21 mouse cellular contexts compared by ENCODE assay signal in genomic region chr13:30716611-30717010, GRCm38 (mm10). TPM values are rescaled to one million over a fixed set of nuclear protein-coding genes. Genes with fewer than 3 reads are reported as not detected.
"Had no signal": no experiment of that assay in that cellular context is flagged by ENCODE, and none has a peak within 500 bp of the region (broad histone marks: within the 10 kb centered on the region; RNA-seq: fewer than 3 reads in every experiment).

No protein-coding gene starts in this region.

- H3K36me3 ChIP-seq: kidney, embryonic 15.5 days; limb, embryonic 10.5 days; limb, embryonic 13.5 days; liver, embryonic 13.5 days had no signal

- H3K4me2 ChIP-seq: kidney, embryonic 15.5 days; limb, embryonic 13.5 days; liver, embryonic 13.5 days; lung, embryonic 14.5 days; midbrain, embryonic 11.5 days; neural tube, embryonic 13.5 days had no signal

- H3K27me3 ChIP-seq: kidney, embryonic 15.5 days; limb, embryonic 13.5 days; liver, embryonic 13.5 days; neural tube, embryonic 13.5 days had no signal

- H3K27ac ChIP-seq: kidney, embryonic 15.5 days; left cerebral cortex, adult 2 months; limb, embryonic 10.5 days; limb, embryonic 13.5 days; liver, embryonic 13.5 days; neural tube, embryonic 13.5 days had no signal

- H3K9me3 ChIP-seq: kidney, embryonic 15.5 days; limb, embryonic 10.5 days; limb, embryonic 13.5 days; liver, embryonic 13.5 days; neural tube, embryonic 13.5 days had no signal

- H3K9ac ChIP-seq: kidney, embryonic 15.5 days; limb, embryonic 13.5 days; liver, embryonic 13.5 days; lung, embryonic 14.5 days; neural tube, embryonic 13.5 days had no signal

- ATAC-seq: intestine, postnatal 0 days had no signal

- DNase-seq: kidney, adult 8-10 months; kidney, postnatal 10 days; kidney, postnatal 36 days; layer of hippocampus, postnatal 36 days; liver; liver, embryonic 13.5 days; lung, embryonic 14.5 days; lung, postnatal 10 days; lung, postnatal 36 days; midbrain, embryonic 14.5 days; retina, postnatal 1 day; thymus, adult 18-20 months; thymus, postnatal 36 days had no signal

- H3K4me1 ChIP-seq: limb, embryonic 13.5 days; liver, embryonic 13.5 days; neural tube, embryonic 13.5 days had no signal

- H3K4me3 ChIP-seq: kidney, embryonic 15.5 days; left cerebral cortex, adult 2 months; limb, embryonic 10.5 days; limb, embryonic 13.5 days; liver, embryonic 13.5 days; myocyte; neural tube, embryonic 13.5 days had no signal

RNA-seq across cellular contexts. Expression of gene Irf4, which starts 32.4 kb away (rescaled TPM):
- polyA plus RNA-seq: limb, embryonic 10.5 days had no signal
